Mouse (Mus musculus): ENCODE data around the gene Nsf.

DNA sequence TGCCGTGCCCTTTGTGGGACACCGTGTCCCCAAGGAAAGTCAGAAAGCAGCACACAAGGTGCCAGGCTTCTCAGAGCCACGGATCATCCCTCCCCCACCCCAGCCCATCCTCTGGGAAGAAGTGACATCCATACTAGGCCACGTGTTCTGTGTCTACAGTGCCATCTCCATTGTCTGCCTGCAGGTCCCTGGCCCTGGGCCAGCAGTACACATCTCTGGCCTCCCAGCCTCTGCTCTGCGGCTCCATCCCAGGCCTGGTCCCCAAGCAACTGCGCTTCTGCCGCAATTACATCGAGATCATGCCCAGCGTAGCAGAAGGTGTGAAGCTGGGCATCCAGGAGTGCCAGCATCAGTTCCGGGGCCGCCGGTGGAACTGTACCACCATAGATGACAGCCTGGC lies 145.9 kb downstream of the Nsf start:
- TF ChIP-seq POLR2A (IDR thresholded peaks at IDR 0.05; ENCODE audit: extremely low read depth, insufficient read depth, low read length) = no peak
- no peak for TF ChIP-seq CTCF (IDR thresholded peaks at IDR 0.05; ENCODE audit: low read depth, low read length)
